Mouse (Mus musculus) liver, embryonic 11.5 days (tissue): ENCODE data around the gene Fermt3. TPM values are rescaled to one million over a fixed set of nuclear protein-coding genes. Genes with fewer than 3 reads are reported as not detected.

Source experiments
- ATAC-seq: fragments of 200-750 bp; cut with Nextera tagmentation; replicated peaks from 2 replicates; pipeline ENCODE4 v1.8.0; 2017; ENCODE audit warnings: moderate number of reproducible peaks, mild to moderate bottlenecking, moderate TSS enrichment, moderate library complexity; ENCODE audit not compliant: low FRiP score
- DNase-seq: peaks from one replicate; pipeline ENCODE4 v3.0.0-alpha.2; 2017; ENCODE audit warnings: low spot score
- H3K27ac ChIP-seq: fragments of 300-500 bp; sonication (generic); 2 replicates; pipeline ENCODE4 v1.5.1; 2014; ENCODE audit warnings: mild to moderate bottlenecking, low read depth, low read length, control low read depth
- H3K27me3 ChIP-seq: fragments of 300-500 bp; sonication (generic); replicated peaks from 2 replicates; pipeline ENCODE4 v1.6.1; 2014; ENCODE audit warnings: low read length, mixed read lengths; ENCODE audit not compliant: control insufficient read depth, insufficient read depth
- H3K36me3 ChIP-seq: fragments of 300-500 bp; sonication (generic); 2 replicates; pipeline ENCODE4 v1.6.1; 2014; ENCODE audit warnings: mild to moderate bottlenecking, low read length, moderate library complexity, mixed read lengths; ENCODE audit not compliant: control insufficient read depth, insufficient read depth
- H3K4me1 ChIP-seq: fragments of 300-500 bp; sonication (generic); replicated peaks from 2 replicates; pipeline ENCODE4 v1.6.1; 2014; ENCODE audit warnings: low read length, mixed read lengths; ENCODE audit not compliant: control insufficient read depth, insufficient read depth
- H3K4me2 ChIP-seq: fragments of 300-500 bp; sonication (generic); 2 replicates; pipeline ENCODE4 v1.6.1; 2014; ENCODE audit warnings: mild to moderate bottlenecking, control low read depth, moderate library complexity
- H3K4me3 ChIP-seq: fragments of 300-500 bp; sonication (generic); 2 replicates; pipeline ENCODE4 v1.5.1; 2014; ENCODE audit warnings: low read depth, low read length, control low read depth
- H3K9ac ChIP-seq: fragments of 300-500 bp; sonication (generic); 2 replicates; pipeline ENCODE4 v1.6.1; 2014; ENCODE audit warnings: low read depth, low read length, control low read depth
- H3K9me3 ChIP-seq: fragments of 300-500 bp; sonication (generic); 2 replicates; pipeline ENCODE4 v1.6.1; 2016; ENCODE audit warnings: low read length, inconsistent platforms, mixed read lengths; ENCODE audit not compliant: control insufficient read depth
- WGBS: fragments of 180-500 bp; shearing (Covaris S2); extraction: QIAGEN DNeasy Blood & Tissue Kit; methylation state at CpG from one replicate; pipeline ENCODE4 v1.1.7; 2014; 5-methylcytosine and 5-hydroxymethylcytosine counted together
- polyA plus RNA-seq: library from polyadenylated mRNA; unstranded; fragments of >200 nt; fragmentation: Nextera tagmentation; extraction: Ambion mirVana; gene quantifications from 2 replicates; pipeline ENCODE4 v1.2.1, GENCODE M21; 2014

Fermt3 gene
- polyA plus RNA-seq, 1 experiment from 2014 or later, result 155 TPM

DNA sequence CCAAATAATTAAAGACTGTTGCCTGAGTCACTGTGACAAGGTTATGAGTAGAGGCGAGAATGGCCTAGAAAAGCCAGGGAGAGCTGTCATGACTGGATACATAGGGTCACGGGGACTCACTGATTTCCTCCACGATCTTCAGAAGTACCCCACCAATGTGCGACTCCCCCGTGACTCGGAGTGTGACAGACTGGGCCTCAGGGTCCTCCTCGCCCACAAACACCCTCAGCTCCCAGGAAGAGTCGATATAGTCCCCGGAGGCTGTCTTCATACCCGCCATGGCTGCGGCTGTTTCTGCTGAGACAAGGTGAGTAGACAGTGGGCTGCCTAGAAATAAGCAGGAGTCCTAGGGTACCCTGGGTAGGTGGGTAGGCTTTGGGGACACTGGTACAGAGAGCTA, 723 bp downstream of the Fermt3 start:
- peak overlapping the region; percentile 61 for H3K4me3 ChIP-seq
- H3K9me3 ChIP-seq, result no peaks in the 10 kb centered on the region
- ATAC-seq (no peak), DNase-seq (no peak)
- H3K9ac ChIP-seq, result peak overlapping the region; percentile 81
- no peaks in the 10 kb centered on the region for H3K27me3 ChIP-seq
- peak overlapping the region; percentile 88 for H3K27ac ChIP-seq
- H3K4me1 ChIP-seq, result peaks cover 20% of the 10 kb centered on the region
- H3K36me3 ChIP-seq, result peaks cover 45% of the 10 kb centered on the region
- 42% methylated on average over 11 of the region's 11 CpGs for WGBS
- H3K4me2 ChIP-seq, result peak overlapping the region; percentile 75

DNA sequence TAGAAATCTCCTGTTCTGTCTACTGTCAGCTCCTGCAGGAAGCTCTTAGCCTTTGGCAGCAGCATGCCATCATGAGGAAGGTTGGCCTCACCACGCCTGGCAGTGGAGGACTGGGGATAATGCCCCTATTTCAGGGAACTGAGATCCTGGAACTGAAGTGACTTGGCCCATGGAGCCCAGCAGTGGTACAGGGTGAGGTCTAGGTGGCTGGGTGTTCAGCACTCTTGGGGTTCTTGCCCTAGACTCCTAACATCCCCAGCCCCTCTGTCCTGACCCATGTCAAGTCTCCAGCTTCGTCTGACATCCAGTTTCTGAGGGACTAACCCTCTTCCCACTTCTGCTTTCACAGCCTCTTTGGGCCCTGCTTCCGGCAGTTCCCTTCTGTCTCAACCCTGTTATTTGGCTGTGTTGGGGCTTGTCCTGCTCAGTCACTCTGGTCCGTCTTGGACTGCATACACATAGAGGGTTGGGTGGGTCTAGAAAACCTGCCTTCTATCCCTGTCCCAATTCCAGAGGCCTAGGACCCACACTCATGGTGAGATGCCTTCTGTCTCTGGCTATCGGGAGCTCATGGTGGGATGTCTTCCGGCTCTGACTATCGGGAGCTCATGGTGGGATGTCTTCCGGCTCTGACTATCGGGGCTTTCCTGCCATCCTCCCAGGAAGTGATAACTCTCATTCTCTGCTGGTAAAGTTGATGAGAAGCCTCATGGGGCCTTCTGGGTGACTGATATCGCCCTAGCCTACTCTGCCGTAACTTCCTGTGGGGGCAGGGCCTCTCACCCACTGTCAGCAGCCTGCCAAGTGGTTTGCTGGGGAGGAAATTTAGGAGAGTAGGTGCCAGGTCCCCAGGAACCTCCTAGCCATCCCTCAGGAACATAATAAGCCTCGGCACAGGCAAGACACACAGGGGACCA, 1.5 kb downstream of the Fermt3 start:
- 42% methylated on average over 12 of the region's 12 CpGs for WGBS
- H3K9me3 ChIP-seq, result no peaks in the 10 kb centered on the region
- DNase-seq, result peak; percentile 66
- H3K27ac ChIP-seq, result peak overlapping the region; percentile 88
- peaks cover 20% of the 10 kb centered on the region for H3K4me1 ChIP-seq
- peak overlapping the region; percentile 81 for H3K9ac ChIP-seq
- H3K36me3 ChIP-seq, result peaks cover 39% of the 10 kb centered on the region
- no peaks in the 10 kb centered on the region for H3K27me3 ChIP-seq
- ATAC-seq, result peak; percentile 88
- peak overlapping the region; percentile 61 for H3K4me3 ChIP-seq
- peak overlapping the region; percentile 75 for H3K4me2 ChIP-seq

DNA sequence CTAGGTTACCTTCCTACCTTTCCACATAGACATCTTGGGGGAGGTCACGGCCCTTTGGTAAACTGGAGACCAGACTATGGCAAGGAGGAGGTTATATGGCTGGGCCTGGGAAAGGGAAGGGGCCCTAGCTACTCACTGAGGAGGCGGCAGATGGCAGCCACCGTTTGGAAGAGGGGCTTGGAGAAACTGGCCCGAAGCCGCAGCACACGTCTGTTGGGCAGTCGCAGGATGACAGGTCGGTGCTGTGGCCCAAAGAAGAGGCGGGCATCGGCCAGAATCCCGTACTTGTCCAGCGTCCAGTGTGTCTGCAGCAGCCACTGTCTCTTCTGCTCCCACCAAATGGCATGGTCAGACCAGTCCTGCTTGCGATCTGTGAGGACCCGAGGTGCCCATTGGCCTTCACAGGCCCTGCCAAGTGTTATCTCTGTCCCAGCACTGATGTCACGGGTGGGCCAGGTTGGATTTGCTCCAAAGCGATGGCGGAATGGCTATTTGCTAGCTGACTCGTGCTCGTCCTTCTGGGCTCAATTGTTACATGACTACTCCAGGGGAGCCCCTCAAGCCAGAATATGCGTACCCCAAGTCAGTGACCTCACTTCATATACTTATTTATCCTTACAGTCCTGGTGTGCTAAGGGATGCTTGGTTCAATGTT, 4.7 kb downstream of the Fermt3 start:
- no peak overlapping the region for H3K9ac ChIP-seq
- no peak for ATAC-seq
- no peak overlapping the region for H3K4me3 ChIP-seq
- no peak for DNase-seq
- H3K9me3 ChIP-seq, result no peaks in the 10 kb centered on the region
- H3K27ac ChIP-seq, result no peak overlapping the region
- peaks cover 11% of the 10 kb centered on the region for H3K4me1 ChIP-seq
- H3K4me2 ChIP-seq, result no peak overlapping the region
- no peaks in the 10 kb centered on the region for H3K27me3 ChIP-seq
- peaks cover 16% of the 10 kb centered on the region for H3K36me3 ChIP-seq
- 91% methylated on average over 20 of the region's 20 CpGs for WGBS

DNA sequence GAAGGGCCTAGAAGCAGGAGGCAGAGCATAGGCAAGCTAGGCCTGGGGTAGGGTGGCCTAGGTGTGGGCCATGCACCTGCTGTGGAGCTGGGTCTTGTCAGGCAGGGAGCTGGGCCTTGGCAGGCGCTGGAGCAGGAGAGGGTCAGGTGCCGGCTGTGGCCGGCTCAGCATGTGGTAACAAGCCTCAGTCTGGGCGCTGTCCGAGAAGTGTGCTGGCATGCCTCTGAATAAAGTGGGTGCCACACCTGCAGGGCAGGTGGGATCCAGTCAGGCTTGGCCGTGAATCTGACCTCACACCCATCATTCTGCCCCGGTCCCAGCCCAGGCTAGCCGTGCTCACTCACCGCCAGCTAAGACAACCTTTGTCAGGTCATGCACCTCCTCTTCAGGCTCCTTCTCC, 5.3 kb downstream of the Fermt3 start:
- H3K27me3 ChIP-seq, result no peaks in the 10 kb centered on the region
- no peak overlapping the region for H3K9ac ChIP-seq
- peaks cover 15% of the 10 kb centered on the region for H3K36me3 ChIP-seq
- H3K27ac ChIP-seq, result no peak overlapping the region
- DNase-seq (no peak), ATAC-seq (no peak)
- H3K9me3 ChIP-seq, result no peaks in the 10 kb centered on the region
- 86% methylated on average over 9 of the region's 9 CpGs for WGBS
- no peak overlapping the region for H3K4me3 ChIP-seq
- H3K4me2 ChIP-seq, result no peak overlapping the region
- peaks cover 6% of the 10 kb centered on the region for H3K4me1 ChIP-seq

DNA sequence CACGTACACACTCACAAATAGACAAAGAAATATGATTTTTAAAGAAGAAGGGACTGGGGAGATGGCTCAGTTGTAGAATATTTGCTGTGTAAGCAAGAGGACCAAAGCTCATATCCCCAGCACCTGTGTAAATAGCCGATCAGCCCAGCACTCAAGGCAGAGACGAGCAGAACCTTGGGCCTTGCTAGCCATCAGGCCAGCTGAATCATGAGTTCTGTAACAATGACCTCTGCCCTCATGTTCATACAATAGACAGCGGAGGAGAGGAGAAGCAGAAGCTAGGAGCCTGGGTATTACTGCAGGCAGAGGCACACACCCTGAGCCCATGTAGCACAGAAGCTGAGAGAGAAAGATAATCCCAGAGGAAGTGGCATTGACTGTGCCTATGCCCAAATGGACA, 6.8 kb downstream of the Fermt3 start:
- Histone ChIP-seq H3K27me3 (no peaks in the 10 kb centered on the region), H3K27ac (no peak overlapping the region), H3K4me3 (no peak overlapping the region), H3K36me3 (peaks cover 14% of the 10 kb centered on the region), H3K4me1 (peaks cover 2% of the 10 kb centered on the region), H3K9ac (no peak overlapping the region), H3K4me2 (no peak overlapping the region), H3K9me3 (no peaks in the 10 kb centered on the region)
- WGBS, result 79% methylated on average over 4 of the region's 4 CpGs
- DNase-seq, result no peak
- no peak for ATAC-seq

DNA sequence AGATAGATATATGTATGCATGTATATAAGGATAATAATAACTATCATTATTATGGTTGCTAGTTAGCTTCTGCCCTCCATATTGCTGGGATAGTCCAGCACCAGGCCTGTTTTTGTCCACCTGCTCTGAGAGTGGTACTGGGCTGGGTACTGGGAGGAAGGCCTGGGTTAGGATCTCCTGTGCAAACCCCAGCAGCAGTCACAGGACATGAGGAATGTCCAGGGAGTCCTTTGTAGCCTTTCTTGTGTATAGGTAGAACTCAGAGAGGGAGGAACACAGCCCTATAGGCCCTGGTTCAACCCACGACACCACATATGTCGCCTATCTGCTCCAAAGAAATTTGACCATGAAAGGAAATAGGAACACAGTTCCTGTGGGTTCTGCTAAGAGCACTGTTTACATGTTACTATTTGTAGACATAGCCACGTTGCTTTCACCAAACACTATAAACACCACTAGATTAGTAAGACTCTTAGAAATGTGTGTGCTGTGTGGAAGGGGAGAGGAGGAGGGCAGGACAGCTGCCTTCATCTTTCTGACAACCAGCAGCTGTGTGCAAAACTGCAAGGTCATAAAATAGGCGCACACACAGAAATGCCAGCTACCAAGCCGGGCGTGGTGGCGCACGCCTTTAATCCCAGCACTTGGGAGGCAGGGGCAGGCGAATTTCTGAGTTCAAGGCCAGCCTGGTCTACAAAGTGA, 12.2 kb downstream of the Fermt3 start:
- H3K27me3 ChIP-seq, result no peaks in the 10 kb centered on the region
- H3K4me2 ChIP-seq, result no peak overlapping the region
- H3K36me3 ChIP-seq, result peaks cover 8% of the 10 kb centered on the region; the same call in 1 of the 2 replicates
- no peaks in the 10 kb centered on the region for H3K9me3 ChIP-seq
- ATAC-seq (no peak), DNase-seq (no peak)
- H3K27ac ChIP-seq, result no peak overlapping the region
- no peaks in the 10 kb centered on the region for H3K4me1 ChIP-seq
- 83% methylated on average over 8 of the region's 9 CpGs for WGBS
- H3K4me3 ChIP-seq, result no peak overlapping the region
- H3K9ac ChIP-seq, result no peak overlapping the region

DNA sequence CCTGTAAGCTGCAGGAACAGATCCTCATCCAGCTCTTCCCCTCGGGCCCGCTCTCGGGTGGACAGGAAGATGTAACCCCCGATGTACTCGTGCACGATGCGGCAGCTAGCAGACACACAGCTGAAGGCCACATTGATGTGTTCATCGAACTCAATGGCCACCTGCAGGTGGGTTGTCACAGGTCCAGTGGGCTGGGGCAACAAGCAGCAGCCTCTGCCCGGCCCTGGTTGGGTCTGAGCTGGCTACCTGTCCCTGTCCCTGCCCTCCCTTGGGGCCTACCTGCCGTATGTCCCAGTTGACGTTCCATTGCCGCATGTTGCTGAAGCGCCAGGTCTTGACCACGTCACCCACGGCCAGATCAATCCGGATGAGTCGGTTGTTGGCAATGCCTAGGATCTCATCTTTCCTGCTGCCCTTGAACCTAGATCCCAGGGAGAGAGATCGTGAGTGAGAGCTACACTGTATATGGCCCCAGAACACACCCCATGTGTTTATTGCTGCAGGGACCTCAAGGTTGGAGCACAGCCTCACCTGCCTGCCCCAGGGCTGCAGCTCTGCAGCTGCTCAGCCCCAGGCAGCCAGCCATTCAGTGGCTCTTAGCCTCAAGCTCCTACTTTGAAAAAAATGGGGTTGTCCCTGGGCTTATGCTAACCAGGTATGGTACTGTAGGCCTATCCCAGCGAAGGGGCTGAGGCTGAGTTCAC, 19.8 kb downstream of the Fermt3 start:
- 91% methylated on average over 19 of the region's 19 CpGs for WGBS
- no peak for DNase-seq
- H3K36me3 ChIP-seq, result peaks cover 37% of the 10 kb centered on the region

DNA sequence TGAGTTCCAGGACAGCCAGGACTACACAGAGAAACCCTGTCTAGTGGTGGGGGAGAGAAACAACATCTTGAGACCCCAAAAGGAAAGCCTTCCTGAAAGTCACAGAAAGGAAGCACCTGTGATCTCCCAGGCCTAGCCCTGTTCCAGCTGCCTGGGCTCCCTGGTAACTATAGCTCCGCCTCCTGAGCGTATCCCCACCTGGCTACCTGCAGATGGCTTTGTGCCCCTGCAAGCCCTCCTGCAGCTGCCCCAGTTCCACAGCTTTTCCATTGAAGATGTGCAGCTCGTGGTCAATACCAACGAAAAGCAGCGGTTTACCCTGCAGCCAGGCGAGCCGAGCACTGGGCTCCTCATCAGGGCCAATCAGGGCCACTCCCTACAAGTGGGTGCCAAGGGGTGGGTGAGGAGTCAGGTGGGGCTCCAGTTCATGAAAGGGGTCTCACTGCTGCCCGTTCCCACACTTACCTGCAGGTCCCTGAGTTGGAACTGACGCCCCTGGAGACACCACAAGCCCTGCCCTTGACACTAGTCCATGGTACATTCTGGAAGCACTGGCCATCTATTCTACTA, 21.5 kb downstream of the Fermt3 start:
- H3K4me3 ChIP-seq, result no peak overlapping the region
- H3K9me3 ChIP-seq, result no peaks in the 10 kb centered on the region
- DNase-seq (no peak), ATAC-seq (no peak)
- 86% methylated on average over 9 of the region's 9 CpGs for WGBS
- H3K9ac ChIP-seq, result no peak overlapping the region
- H3K36me3 ChIP-seq, result peaks cover 36% of the 10 kb centered on the region
- H3K4me1 ChIP-seq, result peaks cover 26% of the 10 kb centered on the region
- no peaks in the 10 kb centered on the region for H3K27me3 ChIP-seq
- no peak overlapping the region for H3K4me2 ChIP-seq
- H3K27ac ChIP-seq, result no peak overlapping the region

More for the DNA sequence above, 19.8 kb downstream of the Fermt3 start:
- H3K9me3 ChIP-seq, result no peaks in the 10 kb centered on the region
- H3K4me1 ChIP-seq, result peaks cover 20% of the 10 kb centered on the region
- no peak overlapping the region for H3K4me3 ChIP-seq
- no peak for ATAC-seq
- no peaks in the 10 kb centered on the region for H3K27me3 ChIP-seq
- no peak overlapping the region for H3K27ac ChIP-seq
- no peak overlapping the region for H3K9ac ChIP-seq
- H3K4me2 ChIP-seq, result no peak overlapping the region
